Mouse (Mus musculus) G1E (cell line): ENCODE measurements around the gene Atf6b. TPM values are rescaled to one million over a fixed set of nuclear protein-coding genes. Genes with fewer than 3 reads are reported as not detected.

Experiments used
- ATAC-seq: 2 replicates; pipeline ENCODE4 v1.8.0; 2016; ENCODE audit warnings: mild to moderate bottlenecking; ENCODE audit not compliant: insufficient number of reproducible peaks, poor library complexity, low FRiP score, severe bottlenecking; ENCODE audit errors: extremely low read depth
- DNase-seq: peaks from one replicate; pipeline ENCODE4 v3.0.0; 2012; ENCODE audit warnings: low spot score
- H3K27me3 ChIP-seq: 2 replicates; pipeline ENCODE4 v1.6.1; 2012; ENCODE audit warnings: mild to moderate bottlenecking, low read length, inconsistent platforms; ENCODE audit not compliant: insufficient read depth
- H3K36me3 ChIP-seq: replicated peaks from 2 replicates; pipeline ENCODE3; 2012; ENCODE audit warnings: mild to moderate bottlenecking, inconsistent platforms
- H3K4me1 ChIP-seq: 2 replicates; pipeline ENCODE4 v1.6.1; 2012; ENCODE audit warnings: low read depth, low read length, inconsistent platforms, mixed read lengths; ENCODE audit not compliant: insufficient read depth
- H3K4me3 ChIP-seq: 2 replicates; pipeline ENCODE4 v1.5.1; 2012; ENCODE audit warnings: low read depth, mild to moderate bottlenecking, inconsistent platforms, low read length, moderate library complexity, mixed read lengths
- H3K9me3 ChIP-seq: replicated peaks from 2 replicates; pipeline ENCODE4 v1.6.1; 2012; ENCODE audit warnings: inconsistent platforms
- CTCF ChIP-seq: IDR thresholded peaks from 2 replicates; pipeline ENCODE4 v1.5.1; 2012; ENCODE audit warnings: low read depth, low read length, inconsistent platforms, mixed read lengths
- GATA1 ChIP-seq: IDR thresholded peaks from 2 replicates; pipeline ENCODE4 v1.6.1; 2012; ENCODE audit warnings: borderline replicate concordance, low read length, inconsistent platforms, mixed read lengths
- GATA2 ChIP-seq: IDR thresholded peaks from 2 replicates; pipeline ENCODE4 v1.6.1; 2012; ENCODE audit warnings: low read depth, low read length, inconsistent platforms, borderline replicate concordance
- POLR2AphosphoS5 ChIP-seq: IDR thresholded peaks from 2 replicates; pipeline ENCODE4 v1.6.1; 2012; ENCODE audit warnings: low read depth, low read length, inconsistent platforms; ENCODE audit not compliant: insufficient replicate concordance
- TAL1 ChIP-seq: conservative IDR thresholded peaks from 2 replicates; pipeline ENCODE4 v1.6.1; 2012; ENCODE audit warnings: low read depth, low read length, inconsistent platforms, mixed read lengths
- polyA plus RNA-seq: library from polyadenylated mRNA; stranded (reverse); fragments of >175 nt; gene quantifications from 2 replicates; pipeline ENCODE4 v1.2.3, GENCODE M21; 2012
- total RNA-seq, 2 experiments: library from RNA; stranded (forward) in 1 of 2; stranded (reverse) in 1 of 2; fragments of 200-1000 nt in 1 of 2; fragments of >200 nt in 1 of 2; fragmentation: Nextera tagmentation in 1 of 2; gene quantifications; 2 replicates each; pipeline ENCODE4 v1.2.3; 2014 to 2017

The Atf6b gene
- total and polyA plus RNA-seq, 3 experiments, result 9.2 to 89.0 (median 20.5) TPM

DNA sequence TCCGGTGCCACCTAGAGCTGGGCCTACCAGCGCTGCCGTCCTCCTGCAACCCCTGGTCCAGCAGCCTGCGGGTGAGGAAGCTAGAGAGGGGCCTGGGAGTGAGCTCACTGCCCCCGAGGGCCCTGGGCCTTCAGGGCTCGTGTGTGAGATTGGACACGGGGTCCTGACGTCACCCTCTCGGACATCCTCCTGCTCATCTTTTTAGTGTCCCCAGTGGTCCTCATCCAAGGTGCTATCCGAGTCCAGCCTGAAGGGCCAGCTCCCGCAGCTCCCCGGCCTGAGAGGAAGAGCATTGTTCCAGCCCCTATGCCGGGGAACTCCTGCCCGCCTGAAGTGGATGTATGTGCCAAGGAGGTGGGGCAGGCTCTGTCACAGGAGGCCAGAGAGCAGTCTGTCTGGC is 3.8 kb downstream of the Atf6b start:
- peaks cover 84% of the 10 kb centered on the region for H3K36me3 ChIP-seq
- TF ChIP-seq POLR2AphosphoS5 (no peak), GATA1 (no peak), CTCF (no peak), TAL1 (no peak), GATA2 (no peak)
- no peak overlapping the region for H3K4me3 ChIP-seq

DNA sequence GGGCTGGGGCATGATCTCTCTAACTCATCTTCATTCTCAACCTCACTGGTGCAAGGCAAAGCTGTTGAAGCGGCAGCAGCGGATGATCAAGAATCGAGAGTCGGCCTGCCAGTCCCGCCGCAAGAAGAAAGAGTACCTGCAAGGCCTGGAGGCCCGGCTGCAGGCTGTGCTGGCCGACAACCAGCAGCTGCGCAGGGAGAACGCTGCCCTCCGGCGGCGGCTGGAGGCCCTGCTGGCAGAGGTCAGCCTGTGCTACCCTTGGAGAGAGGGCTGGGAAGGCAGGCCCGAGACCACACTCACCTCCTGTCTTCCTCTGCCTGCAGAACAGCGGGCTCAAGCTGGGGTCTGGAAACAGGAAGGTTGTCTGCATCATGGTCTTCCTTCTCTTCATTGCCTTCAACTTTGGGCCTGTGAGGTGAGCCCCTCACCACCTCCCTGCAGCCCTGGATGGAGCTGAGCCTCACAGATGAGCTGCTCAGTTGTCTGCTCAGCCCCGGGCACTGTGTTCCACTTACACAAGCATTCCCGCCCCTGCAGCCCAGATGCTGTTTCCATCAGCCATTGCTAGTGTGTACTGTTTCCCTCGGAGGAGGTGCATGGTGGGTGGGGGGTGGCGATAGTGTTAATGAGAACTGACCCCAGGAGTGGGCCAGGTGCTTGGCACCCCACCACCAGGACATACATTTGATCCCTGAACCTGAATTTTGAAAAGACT is 4.7 kb downstream of the Atf6b start:
- no peak overlapping the region for H3K4me3 ChIP-seq
- ATAC-seq (no peak), DNase-seq (no peak)
- peaks cover 81% of the 10 kb centered on the region for H3K36me3 ChIP-seq
- H3K27me3 ChIP-seq, result peaks cover 5% of the 10 kb centered on the region; the same call in 1 of the 2 replicates
- peaks cover 43% of the 10 kb centered on the region for H3K4me1 ChIP-seq
- no peaks in the 10 kb centered on the region for H3K9me3 ChIP-seq
- no peak for TF ChIP-seq POLR2AphosphoS5

More for the DNA sequence above, 3.8 kb downstream of the Atf6b start:
- peaks cover 45% of the 10 kb centered on the region for H3K4me1 ChIP-seq
- no peaks in the 10 kb centered on the region for H3K9me3 ChIP-seq
- H3K27me3 ChIP-seq, result no peaks in the 10 kb centered on the region
- no peak for DNase-seq
- no peak for ATAC-seq

DNA sequence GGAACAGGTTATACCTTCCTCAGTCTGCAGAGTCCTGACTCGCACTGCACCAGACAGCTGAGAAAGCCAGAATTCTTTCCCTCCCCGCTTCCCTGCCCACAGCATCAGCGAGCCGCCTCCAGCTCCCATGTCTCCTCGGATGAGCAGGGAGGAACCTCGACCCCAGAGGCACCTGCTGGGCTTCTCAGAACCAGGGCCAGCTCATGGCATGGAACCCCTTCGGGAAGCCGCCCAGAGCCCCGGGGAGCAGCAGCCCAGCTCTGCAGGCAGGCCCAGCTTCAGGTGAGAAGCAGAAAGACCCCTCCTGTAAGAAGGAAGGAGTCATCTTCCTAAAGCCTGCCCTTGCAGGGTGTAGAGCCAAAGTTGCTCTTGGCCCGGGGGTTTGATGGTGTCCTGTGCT is 5.6 kb downstream of the Atf6b start:
- H3K36me3 ChIP-seq, result peaks cover 81% of the 10 kb centered on the region
- DNase-seq, result no peak
- TF ChIP-seq TAL1 (no peak), GATA1 (no peak), CTCF (no peak), POLR2AphosphoS5 (no peak), GATA2 (no peak)
- H3K4me1 ChIP-seq, result peaks cover 38% of the 10 kb centered on the region
- H3K4me3 ChIP-seq, result no peak overlapping the region
- no peak for ATAC-seq
- H3K9me3 ChIP-seq, result no peaks in the 10 kb centered on the region
- H3K27me3 ChIP-seq, result peaks cover 8% of the 10 kb centered on the region; the same call in 1 of the 2 replicates

- Histone ChIP-seq H3K4me1 (peaks cover 34% of the 10 kb centered on the region), H3K27me3 (peaks cover 8% of the 10 kb centered on the region; the same call in 1 of the 2 replicates), H3K36me3 (peaks cover 81% of the 10 kb centered on the region), H3K9me3 (no peaks in the 10 kb centered on the region), H3K4me3 (no peak overlapping the region)
- DNase-seq, result no peak
- TF ChIP-seq TAL1, result no peak
- TF ChIP-seq POLR2AphosphoS5, result no peak
- no peak for TF ChIP-seq GATA2
- TF ChIP-seq CTCF, result no peak
- TF ChIP-seq GATA1, result no peak
- no peak for ATAC-seq
These were observed 6.0 kb downstream of the Atf6b start for GRCm38 (mm10) chr17:34652985-34653384.

GRCm38 (mm10) chr17:34653746-34654285 is 6.9 kb downstream of the Atf6b start:
- Histone ChIP-seq H3K9me3 (no peaks in the 10 kb centered on the region), H3K4me3 (no peak overlapping the region), H3K4me1 (peaks cover 26% of the 10 kb centered on the region), H3K27me3 (peaks cover 15% of the 10 kb centered on the region), H3K36me3 (peaks cover 73% of the 10 kb centered on the region)
- TF ChIP-seq GATA2, result no peak
- TF ChIP-seq CTCF, result peak; percentile 68
- DNase-seq, result peak; percentile 43
- no peak for ATAC-seq

GRCm38 (mm10) chr17:34654392-34654791 is 7.4 kb downstream of the Atf6b start:
- Histone ChIP-seq H3K27me3 (peaks cover 21% of the 10 kb centered on the region), H3K4me3 (no peak overlapping the region), H3K9me3 (no peaks in the 10 kb centered on the region), H3K4me1 (peaks cover 22% of the 10 kb centered on the region), H3K36me3 (peaks cover 67% of the 10 kb centered on the region)
- ATAC-seq (no peak), DNase-seq (no peak)
- TF ChIP-seq GATA1 (no peak), CTCF (no peak), POLR2AphosphoS5 (no peak)

GRCm38 (mm10) chr17:34655160-34655559 is 8.2 kb downstream of the Atf6b start:
- H3K4me3 ChIP-seq, result no peak overlapping the region
- H3K9me3 ChIP-seq, result no peaks in the 10 kb centered on the region
- peaks cover 22% of the 10 kb centered on the region for H3K4me1 ChIP-seq
- ATAC-seq (no peak), DNase-seq (no peak)
- H3K27me3 ChIP-seq, result peaks cover 27% of the 10 kb centered on the region
- peaks cover 59% of the 10 kb centered on the region for H3K36me3 ChIP-seq
- TF ChIP-seq GATA1 (no peak), CTCF (no peak), GATA2 (no peak), TAL1 (no peak), POLR2AphosphoS5 (no peak)
